Mouse (Mus musculus) myocyte (in vitro differentiated cells): Measurements from ENCODE around the gene Elavl2. TPM values are rescaled to one million over a fixed set of nuclear protein-coding genes. Genes with fewer than 3 reads are reported as not detected.

Experiments used
- H3K27me3 ChIP-seq: one replicate; pipeline ENCODE4 v1.6.1; 2011; ENCODE audit not compliant: control insufficient read depth, insufficient read depth, insufficient read length
- H3K36me3 ChIP-seq: one replicate; pipeline ENCODE4 v1.6.1; 2011; ENCODE audit not compliant: control insufficient read depth, insufficient read depth
- H3K4me2 ChIP-seq: one replicate; pipeline ENCODE4 v1.6.1; 2011; ENCODE audit warnings: low read depth, control low read depth
- H3K4me3 ChIP-seq: one replicate; pipeline ENCODE4 v1.5.1; 2011; ENCODE audit warnings: mild to moderate bottlenecking, control low read depth, moderate library complexity
- H3K79me2 ChIP-seq: one replicate; pipeline ENCODE4 v1.6.1; 2011; ENCODE audit not compliant: control insufficient read depth, insufficient read depth
- H3ac ChIP-seq: one replicate; pipeline ENCODE4 v1.6.1; 2011; ENCODE audit not compliant: control insufficient read depth, insufficient read length
- CEBPB ChIP-seq: IDR thresholded peaks from 2 replicates; pipeline ENCODE4 v1.6.1; 2011; ENCODE audit warnings: mild to moderate bottlenecking, moderate library complexity; ENCODE audit not compliant: poor library complexity, insufficient read depth, severe bottlenecking
- E2F4 ChIP-seq: IDR thresholded peaks from one replicate; pipeline ENCODE4 v1.6.1; 2011; ENCODE audit warnings: mild to moderate bottlenecking, control low read depth, moderate library complexity; ENCODE audit not compliant: insufficient read depth
- MAX ChIP-seq: IDR thresholded peaks from one replicate; pipeline ENCODE4 v1.6.1; 2011; ENCODE audit warnings: low read depth, mild to moderate bottlenecking, control low read depth
- MYOD1 ChIP-seq, 3 experiments: IDR thresholded peaks; one replicate each; pipeline ENCODE4 v1.6.1; 2011; ENCODE audit warnings: control low read depth in 2 of 3, low read depth in 2 of 3, mild to moderate bottlenecking in 2 of 3, moderate library complexity in 1 of 3; ENCODE audit not compliant: insufficient read length in 2 of 3, control insufficient read depth in 1 of 3
- MYOG ChIP-seq, 3 experiments: IDR thresholded peaks; one replicate each; pipeline ENCODE4 v1.6.1; 2011; ENCODE audit warnings: control low read depth in 2 of 3, low read depth in 2 of 3, mild to moderate bottlenecking in 2 of 3; ENCODE audit not compliant: insufficient read length in 2 of 3, control insufficient read depth in 1 of 3, insufficient read depth in 1 of 3
- POLR2A ChIP-seq: IDR thresholded peaks from one replicate; pipeline ENCODE4 v1.6.1; 2011; ENCODE audit warnings: low read depth, mild to moderate bottlenecking, control low read depth, moderate library complexity; ENCODE audit not compliant: insufficient read length
- POLR2AphosphoS2 ChIP-seq: IDR thresholded peaks from one replicate; pipeline ENCODE4 v1.6.1; 2011; ENCODE audit warnings: low read depth, control low read depth; ENCODE audit not compliant: insufficient read length
- REST ChIP-seq: IDR thresholded peaks from one replicate; pipeline ENCODE4 v1.6.1; 2011; ENCODE audit warnings: mild to moderate bottlenecking, control low read depth, moderate library complexity; ENCODE audit not compliant: insufficient read depth, insufficient read length
- SRF ChIP-seq: IDR thresholded peaks from one replicate; pipeline ENCODE4 v1.6.1; 2011; ENCODE audit warnings: low read depth; ENCODE audit not compliant: control insufficient read depth, insufficient read length
- TCF12 ChIP-seq: IDR thresholded peaks from one replicate; pipeline ENCODE4 v1.6.1; 2011; ENCODE audit warnings: mild to moderate bottlenecking, control low read depth; ENCODE audit not compliant: poor library complexity, insufficient read depth, severe bottlenecking
- TCF3 ChIP-seq: IDR thresholded peaks from one replicate; pipeline ENCODE4 v1.6.1; 2011; ENCODE audit warnings: low read depth, control low read depth; ENCODE audit not compliant: insufficient read length
- USF1 ChIP-seq: IDR thresholded peaks from one replicate; pipeline ENCODE4 v1.6.1; 2011; ENCODE audit warnings: low read depth, mild to moderate bottlenecking, control low read depth, moderate library complexity
- polyA plus RNA-seq: library from polyadenylated mRNA; unstranded; fragments of >200 nt; fragmentation: generic; extraction: Trizol; gene quantifications from one replicate; pipeline ENCODE4 v1.2.1, GENCODE M21; 2012; ENCODE audit warnings: missing spikeins

Elavl2 gene
- polyA plus RNA-seq, 1 experiment: 0.12 TPM

DNA sequence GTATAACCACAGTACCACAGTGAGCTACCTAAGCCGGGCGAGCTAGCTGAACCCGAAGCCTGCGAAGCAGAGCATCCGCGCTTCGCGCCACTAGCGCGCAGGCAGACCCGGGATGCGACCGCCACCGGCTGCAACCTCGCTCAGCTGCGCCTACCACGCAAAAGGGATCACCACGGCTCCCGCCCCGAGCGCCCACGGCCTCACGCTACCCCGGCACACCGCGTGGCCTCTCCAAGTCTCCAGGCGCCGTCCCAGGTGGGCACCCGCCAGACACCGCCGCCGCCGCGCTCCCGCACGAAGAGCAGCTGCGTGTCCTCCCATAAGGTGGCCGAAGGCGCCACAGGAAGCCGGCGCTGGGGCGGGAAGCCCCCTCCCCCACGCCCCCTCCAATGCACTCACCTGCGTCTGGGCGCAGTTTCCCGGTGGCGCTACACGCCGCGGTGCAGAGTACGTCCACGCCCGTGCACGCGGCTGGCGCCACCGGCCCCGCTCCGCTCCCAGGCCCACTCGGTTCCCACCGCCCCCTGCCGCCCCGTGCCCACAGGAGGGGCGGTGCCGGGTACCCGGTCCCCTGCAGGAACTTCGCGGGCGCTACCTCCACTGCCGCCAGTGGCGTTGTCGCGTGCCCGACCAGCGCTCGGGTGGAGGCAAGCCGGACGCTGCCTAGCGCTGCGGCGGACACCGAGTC is 29.3 kb downstream of the Elavl2 start:
- H3K4me3 ChIP-seq: no peak overlapping the region
- no peak overlapping the region for H3ac ChIP-seq
- no peaks in the 10 kb centered on the region for H3K36me3 ChIP-seq
- H3K4me2 ChIP-seq: no peak overlapping the region
- no peaks in the 10 kb centered on the region for H3K27me3 ChIP-seq
- TF ChIP-seq POLR2A (no peak), TCF3 (no peak), SRF (no peak), MAX (no peak), E2F4 (no peak), TCF12 (no peak), POLR2AphosphoS2 (no peak), REST (no peak), USF1 (no peak), CEBPB (no peak), MYOG (IDR thresholded peaks at IDR 0.05; ENCODE audit: control insufficient read depth in 1 of 3, insufficient read depth in 1 of 3, insufficient read length in 2 of 3, low read depth in 2 of 3) (no peak), MYOD1 (IDR thresholded peaks at IDR 0.05; ENCODE audit: control insufficient read depth in 1 of 3, insufficient read length in 2 of 3, low read depth in 2 of 3) (no peak)
- no peaks in the 10 kb centered on the region for H3K79me2 ChIP-seq

DNA sequence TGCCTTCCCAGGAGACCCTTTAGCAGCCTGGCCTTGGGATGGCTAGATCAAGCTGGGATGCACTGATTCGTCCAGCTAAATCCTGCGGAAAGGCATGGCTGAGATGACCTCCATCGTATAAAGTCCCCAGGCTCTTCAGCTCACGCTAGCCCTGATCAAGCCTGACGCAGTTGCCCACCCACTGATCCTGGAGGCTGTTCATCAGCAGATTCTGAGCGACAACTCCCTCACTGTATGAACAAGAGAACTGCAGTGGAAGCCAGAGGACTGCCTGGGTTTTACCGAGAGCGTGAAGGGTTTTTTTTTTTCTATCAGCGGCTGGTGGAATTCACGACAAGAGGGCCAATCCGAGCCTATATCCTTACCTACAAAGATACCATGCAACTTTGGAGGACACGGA is 35.3 kb downstream of the Elavl2 start:
- Histone ChIP-seq H3ac (no peak overlapping the region), H3K27me3 (no peaks in the 10 kb centered on the region), H3K36me3 (no peaks in the 10 kb centered on the region), H3K79me2 (no peaks in the 10 kb centered on the region), H3K4me3 (no peak overlapping the region), H3K4me2 (no peak overlapping the region)
- TF ChIP-seq MYOD1 (IDR thresholded peaks at IDR 0.05; ENCODE audit: control insufficient read depth in 1 of 3, insufficient read length in 2 of 3, low read depth in 2 of 3) (no peak), POLR2AphosphoS2 (no peak), POLR2A (no peak), REST (no peak)

DNA sequence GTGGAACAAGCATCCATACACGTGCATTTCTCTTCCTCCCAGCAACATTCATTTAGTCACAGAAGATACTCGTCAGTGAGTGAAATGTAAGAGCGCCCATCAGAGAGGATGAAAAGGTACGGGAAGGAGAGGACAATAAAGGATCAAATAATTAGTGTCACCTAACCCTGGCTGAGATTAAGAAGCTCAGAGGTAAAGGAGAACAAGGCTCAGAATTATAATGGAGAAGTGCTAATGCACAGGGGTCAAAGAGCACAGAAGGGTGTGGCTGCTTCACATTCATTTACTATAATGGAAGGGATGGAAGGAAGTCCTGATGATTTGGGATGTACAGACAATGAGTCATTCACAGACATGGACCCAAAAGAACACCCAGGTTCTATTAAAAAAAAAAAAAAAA is 36.6 kb downstream of the Elavl2 start:
- H3K27me3 ChIP-seq: no peaks in the 10 kb centered on the region
- H3K79me2 ChIP-seq: no peaks in the 10 kb centered on the region
- H3K36me3 ChIP-seq: no peaks in the 10 kb centered on the region
- no peak overlapping the region for H3K4me2 ChIP-seq
- no peak for TF ChIP-seq E2F4
- no peak for TF ChIP-seq REST
- TF ChIP-seq TCF12: no peak
- no peak for TF ChIP-seq TCF3
- TF ChIP-seq USF1: no peak
- TF ChIP-seq CEBPB: no peak
- TF ChIP-seq MYOD1 (IDR thresholded peaks at IDR 0.05; ENCODE audit: control insufficient read depth in 1 of 3, insufficient read length in 2 of 3, low read depth in 2 of 3): no peak
- TF ChIP-seq MYOG (IDR thresholded peaks at IDR 0.05; ENCODE audit: control insufficient read depth in 1 of 3, insufficient read depth in 1 of 3, insufficient read length in 2 of 3, low read depth in 2 of 3): no peak
- TF ChIP-seq MAX: no peak
- no peak for TF ChIP-seq POLR2AphosphoS2
- TF ChIP-seq POLR2A: no peak
- TF ChIP-seq SRF: no peak
- no peak overlapping the region for H3K4me3 ChIP-seq
- H3ac ChIP-seq: no peak overlapping the region

DNA sequence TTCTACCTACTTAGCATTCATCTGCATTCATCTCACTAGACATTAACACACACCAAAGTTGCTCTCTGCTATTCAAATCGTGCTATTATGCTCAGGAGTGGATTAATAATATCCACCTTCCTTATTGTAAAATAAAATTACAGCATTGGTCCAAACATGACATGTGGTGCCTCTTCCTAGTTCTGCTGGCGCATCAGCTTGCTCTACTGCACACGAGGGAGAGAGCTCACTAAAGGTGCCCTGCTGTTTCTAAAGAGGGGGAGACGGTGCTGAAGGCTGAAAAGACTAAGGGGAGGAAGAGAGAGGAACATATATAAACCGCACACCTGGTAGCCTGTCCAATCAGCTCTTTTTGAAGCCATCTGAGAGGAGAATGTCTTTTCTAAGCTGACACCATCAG is 38.1 kb downstream of the Elavl2 start:
- Histone ChIP-seq H3K4me3 (no peak overlapping the region), H3K79me2 (no peaks in the 10 kb centered on the region), H3K4me2 (no peak overlapping the region), H3K36me3 (no peaks in the 10 kb centered on the region), H3K27me3 (no peaks in the 10 kb centered on the region), H3ac (no peak overlapping the region)
- TF ChIP-seq SRF (no peak), MYOG (IDR thresholded peaks at IDR 0.05; ENCODE audit: control insufficient read depth in 1 of 3, insufficient read depth in 1 of 3, insufficient read length in 2 of 3, low read depth in 2 of 3) (no peak), POLR2A (no peak), CEBPB (no peak), REST (no peak), MYOD1 (IDR thresholded peaks at IDR 0.05; ENCODE audit: control insufficient read depth in 1 of 3, insufficient read length in 2 of 3, low read depth in 2 of 3) (no peak), POLR2AphosphoS2 (no peak)

DNA sequence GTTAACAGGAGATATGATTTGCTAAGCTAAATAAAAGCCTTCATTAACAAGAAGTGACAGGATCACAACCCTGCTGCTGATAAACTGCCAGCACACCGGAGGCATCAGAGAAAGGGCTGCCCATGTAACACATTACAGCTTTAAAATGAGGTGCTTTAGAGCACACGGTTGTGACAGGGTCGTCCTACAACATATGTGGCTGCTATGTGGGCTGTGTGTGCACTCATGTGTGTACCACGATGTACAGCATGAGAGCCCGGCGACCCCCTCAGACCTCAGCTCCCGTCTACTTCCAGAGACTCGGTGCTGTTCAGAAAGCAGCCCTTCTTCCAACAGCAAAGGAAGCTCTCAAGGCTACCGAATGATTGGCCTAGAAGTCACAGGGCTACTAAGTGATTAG is 47.4 kb downstream of the Elavl2 start:
- H3K36me3 ChIP-seq: no peaks in the 10 kb centered on the region
- no peak overlapping the region for H3K4me2 ChIP-seq
- no peaks in the 10 kb centered on the region for H3K27me3 ChIP-seq
- no peak overlapping the region for H3ac ChIP-seq
- no peak overlapping the region for H3K4me3 ChIP-seq
- no peaks in the 10 kb centered on the region for H3K79me2 ChIP-seq
- TF ChIP-seq MYOD1 (IDR thresholded peaks at IDR 0.05; ENCODE audit: control insufficient read depth in 1 of 3, insufficient read length in 2 of 3, low read depth in 2 of 3) (no peak), MYOG (IDR thresholded peaks at IDR 0.05; ENCODE audit: control insufficient read depth in 1 of 3, insufficient read depth in 1 of 3, insufficient read length in 2 of 3, low read depth in 2 of 3) (no peak), TCF3 (no peak), CEBPB (no peak), SRF (no peak), POLR2A (no peak), E2F4 (no peak), POLR2AphosphoS2 (no peak), REST (no peak), MAX (no peak)
